Mouse (Mus musculus) right cerebral cortex, postnatal 4 days (tissue): Measurements from ENCODE around the gene Rbm4b.
A peak's percentile ranks its signal among the peaks of the same experiment; 100 is the strongest.
"Not testable (repeated sequence)": the region's sequence is repeated elsewhere in the genome, so short reads cannot be mapped to it uniquely, and the experiment has no call there.

Source experiments
- DNase-seq: peaks from one replicate; pipeline ENCODE4 v3.0.0-alpha.2; 2022

The Rbm4b gene

GRCm38 (mm10) chr19:4811063-4811908 is 55.0 kb downstream of the Rbm4b start, which contains the start of the genes Gm21992 and Rbm14:
Gene Gm21992, minus strand, starts transcription at chr19:4811612.
Gene Rbm14, minus strand, starts transcription at chr19:4811634.
- DNase-seq = peak; percentile 97

DNA sequence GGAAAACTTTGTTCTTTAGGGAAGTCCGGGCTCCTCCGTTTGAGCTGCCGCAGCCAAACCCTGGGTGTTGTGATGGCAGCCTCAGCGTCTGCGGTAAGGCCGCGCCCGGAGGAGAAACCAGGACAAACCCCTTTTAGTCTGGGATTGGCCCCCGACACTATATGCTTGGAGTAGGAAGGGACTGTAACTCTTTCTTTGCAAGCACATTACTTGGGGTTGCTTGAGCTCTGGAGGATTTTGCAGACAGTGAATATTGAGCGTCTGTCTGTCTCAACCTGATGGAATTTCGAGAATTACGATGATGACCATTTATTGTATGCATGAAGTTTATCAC is 55.6 kb downstream of the Rbm4b start:
- no peak for DNase-seq

GRCm38 (mm10) chr19:4812334-4812949 is 56.1 kb downstream of the Rbm4b start:
- not testable (repeated sequence) for DNase-seq

DNA sequence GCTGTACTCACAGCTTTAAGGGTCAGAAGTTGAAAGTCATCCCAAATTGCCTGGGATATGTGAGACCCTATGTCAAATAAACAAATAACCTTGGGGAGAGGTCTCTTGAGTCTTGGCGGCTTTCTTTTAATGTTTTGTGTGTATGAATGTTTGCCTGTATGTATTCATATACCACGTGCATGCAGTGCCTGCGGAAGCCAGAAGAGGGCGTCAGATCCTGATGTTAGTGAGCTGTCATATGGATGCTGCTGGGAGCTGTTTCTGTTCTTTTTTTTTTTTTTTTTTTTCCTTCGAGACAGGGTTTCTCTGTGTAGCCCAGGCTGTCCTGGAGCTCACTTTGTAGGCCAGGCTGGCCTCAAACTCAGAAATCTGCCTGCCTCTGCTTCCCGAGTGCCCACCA is 56.7 kb downstream of the Rbm4b start:
- DNase-seq = peak; percentile 44
